Mouse (Mus musculus) bone marrow, adult 2 months (tissue): Measurements from ENCODE around the gene Wbp1l. TPM values are rescaled to one million over a fixed set of nuclear protein-coding genes. Genes with fewer than 3 reads are reported as not detected.
A peak's percentile ranks its signal among the peaks of the same experiment; 100 is the strongest.

ENCODE experiments used
- H3K27ac ChIP-seq: fragments of 200-500 bp; 2 replicates; pipeline ENCODE4 v1.5.1; 2012; ENCODE audit warnings: low read depth, mild to moderate bottlenecking, control low read depth, inconsistent platforms, low read length; ENCODE audit not compliant: control insufficient read depth, poor library complexity, insufficient read depth
- H3K4me1 ChIP-seq: fragments of 200-500 bp; 2 replicates; pipeline ENCODE4 v1.6.1; 2011; ENCODE audit warnings: low read length; ENCODE audit not compliant: control insufficient read depth, insufficient read depth
- H3K4me3 ChIP-seq: fragments of 200-500 bp; replicated peaks from 2 replicates; pipeline ENCODE3; 2011; ENCODE audit warnings: mild to moderate bottlenecking, low read depth, low read length, control low read depth; ENCODE audit not compliant: control insufficient read depth
- CTCF ChIP-seq: fragments of 200-500 bp; IDR thresholded peaks from 2 replicates; pipeline ENCODE4 v1.5.1; 2011; ENCODE audit warnings: low read length, control low read depth; ENCODE audit not compliant: control insufficient read depth, insufficient read depth
- POLR2A ChIP-seq: fragments of 200-500 bp; IDR thresholded peaks from 2 replicates; pipeline ENCODE4 v1.6.1; 2011; ENCODE audit warnings: low read depth, mild to moderate bottlenecking, control low read depth, low read length, borderline replicate concordance; ENCODE audit not compliant: control insufficient read depth
- WGBS: fragments of 180-500 bp; shearing (Covaris S2); methylation state at CpG from one replicate; pipeline ENCODE4 v1.1.7; 2018; 5-methylcytosine and 5-hydroxymethylcytosine counted together
- polyA plus RNA-seq: library from polyadenylated mRNA; stranded (reverse); fragments of >200 nt; gene quantifications from 2 replicates; pipeline ENCODE4 v1.2.4, GENCODE M21; 2011; ENCODE audit warnings: low replicate concordance; ENCODE audit not compliant: missing spikeins, insufficient read depth, insufficient read length

Gene Wbp1l
- polyA plus RNA-seq, 1 experiment: 29.3 TPM

- 50% methylated on average over 4 of the region's 4 CpGs for WGBS
- TF ChIP-seq CTCF (no peak), POLR2A (no peak)
- Histone ChIP-seq H3K27ac (no peak overlapping the region), H3K4me1 (peaks cover 2% of the 10 kb centered on the region; the same call in 1 of the 2 replicates), H3K4me3 (no peak overlapping the region)
These were observed 3.5 kb downstream of the Wbp1l start for GRCm38 (mm10) chr19:46602406-46602805.

- no peak overlapping the region for H3K27ac ChIP-seq
- 52% methylated on average over 13 of the region's 13 CpGs for WGBS
- H3K4me1 ChIP-seq: peaks cover 3% of the 10 kb centered on the region; the same call in 1 of the 2 replicates
- TF ChIP-seq CTCF (no peak), POLR2A (no peak)
- H3K4me3 ChIP-seq: no peak overlapping the region
These were observed 7.8 kb downstream of the Wbp1l start for GRCm38 (mm10) chr19:46606718-46607117.

GRCm38 (mm10) chr19:46607424-46607823 is 8.5 kb downstream of the Wbp1l start:
- peaks cover 3% of the 10 kb centered on the region; the same call in 1 of the 2 replicates for H3K4me1 ChIP-seq
- no peak overlapping the region for H3K27ac ChIP-seq
- TF ChIP-seq CTCF (peak; percentile 60), POLR2A (no peak)
- no peak overlapping the region for H3K4me3 ChIP-seq
- WGBS: 25% methylated on average over 7 of the region's 7 CpGs

GRCm38 (mm10) chr19:46608158-46608557 is 9.3 kb downstream of the Wbp1l start:
- 88% methylated on average over 7 of the region's 7 CpGs for WGBS
- TF ChIP-seq CTCF: no peak
- no peak for TF ChIP-seq POLR2A
- H3K4me3 ChIP-seq: no peak overlapping the region
- H3K27ac ChIP-seq: no peak overlapping the region
- H3K4me1 ChIP-seq: peaks cover 3% of the 10 kb centered on the region; the same call in 1 of the 2 replicates

- H3K4me1 ChIP-seq: peaks cover 13% of the 10 kb centered on the region
- 75% methylated on average over 11 of the region's 11 CpGs for WGBS
These were observed 17.5 kb downstream of the Wbp1l start for GRCm38 (mm10) chr19:46616378-46616777.

GRCm38 (mm10) chr19:46617361-46617760 is 18.5 kb downstream of the Wbp1l start:
- TF ChIP-seq POLR2A (no peak), CTCF (no peak)
- Histone ChIP-seq H3K27ac (peak overlapping the region; percentile 97), H3K4me3 (no peak overlapping the region), H3K4me1 (peaks cover 13% of the 10 kb centered on the region)
- 71% methylated on average over 8 of the region's 8 CpGs for WGBS

More at GRCm38 (mm10) chr19:46616378-46616777, 17.5 kb downstream of the Wbp1l start:
- TF ChIP-seq POLR2A (no peak), CTCF (no peak)
- Histone ChIP-seq H3K4me3 (no peak overlapping the region), H3K27ac (peak overlapping the region; percentile 12; the same call in 1 of the 2 replicates)

GRCm38 (mm10) chr19:46618322-46618721 is 19.4 kb downstream of the Wbp1l start:
- Histone ChIP-seq H3K27ac (peak overlapping the region; percentile 97), H3K4me1 (peaks cover 13% of the 10 kb centered on the region), H3K4me3 (no peak overlapping the region)
- WGBS: 36% methylated on average over 9 of the region's 9 CpGs
- TF ChIP-seq CTCF (no peak), POLR2A (no peak)

- 72% methylated on average over 19 of the region's 19 CpGs for WGBS
These were observed 20.1 kb downstream of the Wbp1l start for GRCm38 (mm10) chr19:46619001-46619400.

GRCm38 (mm10) chr19:46619518-46619917 is 20.6 kb downstream of the Wbp1l start:
- TF ChIP-seq CTCF (no peak), POLR2A (no peak)
- peaks cover 12% of the 10 kb centered on the region for H3K4me1 ChIP-seq
- no peak overlapping the region for H3K27ac ChIP-seq

More at GRCm38 (mm10) chr19:46619001-46619400, 20.1 kb downstream of the Wbp1l start:
- Histone ChIP-seq H3K4me3 (no peak overlapping the region), H3K27ac (peak overlapping the region; percentile 97), H3K4me1 (peaks cover 12% of the 10 kb centered on the region)
- TF ChIP-seq POLR2A (no peak), CTCF (no peak)

More at GRCm38 (mm10) chr19:46619518-46619917, 20.6 kb downstream of the Wbp1l start:
- H3K4me3 ChIP-seq: no peak overlapping the region
- 89% methylated on average over 6 of the region's 6 CpGs for WGBS
